Mouse (Mus musculus) mouse embryonic stem cell (cell line): Measurements from ENCODE around the gene Mrps35.

Experiments used
- in situ Hi-C, 2 experiments: fragments of 300-500 bp; cut with MboI; formaldehyde crosslinking; loops; 1 replicate in 1 of 2; 3 replicates in 1 of 2; pipeline ENCODE4 v1.14.3; 2019 to 2020; ENCODE audit warnings: low sequenced_read_pairs in 2 of 2, low pct_unique_long_range_greater_than_20kb in 1 of 2, mixed read lengths in 1 of 2; ENCODE audit not compliant: unreplicated experiment in 1 of 2

The Mrps35 gene

DNA sequence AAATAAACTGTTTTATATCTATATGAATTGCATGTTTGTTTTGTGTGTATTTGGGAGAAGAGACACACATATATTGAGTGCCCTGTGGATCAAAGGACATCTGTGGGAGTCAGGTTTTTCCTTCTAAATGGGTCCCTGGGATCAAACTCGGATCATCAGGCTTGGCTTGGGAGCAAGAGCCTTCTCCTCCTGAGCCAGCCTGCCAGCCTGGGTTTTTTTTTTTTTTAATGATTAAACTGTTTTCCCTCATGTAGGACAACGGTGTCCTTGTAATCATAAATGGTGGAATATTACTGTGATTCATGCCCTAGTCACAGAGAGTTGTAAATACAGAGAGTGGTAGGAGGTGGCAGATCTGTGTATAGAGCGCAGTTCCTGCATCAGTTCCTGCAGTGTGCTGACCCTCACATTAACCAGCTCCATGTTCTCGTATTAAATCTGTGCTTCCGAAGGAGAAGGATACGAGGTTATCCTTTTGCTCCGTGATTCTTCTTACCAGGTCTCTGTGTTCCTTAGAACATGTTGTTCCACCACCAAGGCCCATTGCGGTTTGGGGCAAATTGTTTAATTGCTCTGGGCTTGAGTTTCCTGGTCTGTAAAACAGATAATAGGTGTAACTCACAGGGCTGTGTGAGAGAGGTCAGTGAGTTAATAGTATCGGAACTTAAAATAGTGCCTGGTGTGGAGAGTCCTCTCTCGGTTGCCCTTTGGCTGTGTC lies 21.8 kb downstream of the Mrps35 start:
- in situ Hi-C loops: no loop called here

DNA sequence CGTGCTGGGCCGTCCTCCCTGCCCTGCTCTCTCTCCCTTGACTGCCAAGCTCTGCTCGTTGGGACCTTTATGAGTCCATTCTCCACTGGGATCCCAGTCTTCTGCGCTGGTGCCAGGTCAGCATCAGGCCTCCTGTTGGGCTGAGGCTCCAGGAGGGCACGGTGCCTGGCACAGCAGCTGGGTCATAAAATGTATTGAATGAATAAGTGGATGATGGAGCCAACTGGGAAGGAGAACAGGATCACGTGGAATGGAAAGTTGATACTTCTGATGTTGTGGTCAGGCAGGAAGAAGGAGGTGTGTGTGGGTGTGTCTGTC lies 22.3 kb downstream of the Mrps35 start:
- in situ Hi-C loops: no loop called here

DNA sequence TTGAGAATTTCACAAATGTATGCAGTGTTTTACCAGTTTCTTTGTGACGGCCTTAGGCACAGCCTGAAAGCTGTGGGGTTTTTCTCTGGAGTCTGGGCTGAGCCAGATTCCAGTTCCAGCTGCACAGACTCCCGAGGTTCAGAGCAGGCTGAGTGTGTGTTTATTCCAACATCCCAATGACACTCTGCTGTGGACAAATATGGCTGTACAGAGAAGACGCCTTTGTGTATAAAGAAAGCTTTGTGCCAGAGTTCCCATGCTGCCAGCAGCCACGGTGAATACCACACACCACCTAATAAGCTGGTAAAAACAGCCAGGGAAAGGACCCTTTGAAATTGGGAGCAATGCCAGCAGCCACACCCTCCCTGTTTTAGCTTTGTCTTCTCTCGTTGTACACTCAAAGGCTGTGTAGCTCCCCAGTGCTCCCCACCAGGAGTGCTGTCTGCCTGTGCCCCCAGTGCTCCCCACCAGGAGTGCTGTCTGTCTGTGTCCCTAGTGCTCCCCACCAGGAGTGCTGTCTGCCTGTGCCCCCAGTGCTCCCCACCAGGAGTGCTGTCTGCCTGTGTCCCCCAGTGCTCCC lies 33.3 kb downstream of the Mrps35 start:
- in situ Hi-C loops: loop anchor here (25.0 kb wide), 2 partner anchors 439 to 1911 kb away; partner anchors contain the start of genes Med21 (in 1 of the 2) and Tm7sf3 (in 1 of the 2)

DNA sequence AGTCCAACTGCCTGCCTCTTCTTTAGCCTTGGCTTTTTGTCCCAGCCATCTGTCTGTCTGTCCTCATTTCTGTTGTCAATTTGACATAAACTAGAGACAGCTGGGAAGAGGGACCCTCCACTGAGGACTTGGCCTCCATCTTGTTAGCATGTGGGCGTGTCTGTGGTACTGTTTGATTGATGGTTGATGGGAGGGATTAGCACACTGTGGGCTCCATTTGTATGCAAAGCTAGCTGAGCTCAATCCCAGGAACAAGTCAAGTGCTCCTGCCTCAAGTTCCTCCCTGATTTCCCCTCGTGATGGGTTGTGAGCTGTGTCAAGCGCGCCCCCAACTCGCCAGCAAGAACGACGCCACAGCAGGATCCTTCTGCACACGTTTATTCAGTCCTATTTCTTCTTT lies 34.3 kb downstream of the Mrps35 start:
- in situ Hi-C loops: loop anchor here (25.0 kb wide), 2 partner anchors 440 to 1910 kb away; partner anchors contain the start of genes Med21 (in 1 of the 2) and Tm7sf3 (in 1 of the 2)

DNA sequence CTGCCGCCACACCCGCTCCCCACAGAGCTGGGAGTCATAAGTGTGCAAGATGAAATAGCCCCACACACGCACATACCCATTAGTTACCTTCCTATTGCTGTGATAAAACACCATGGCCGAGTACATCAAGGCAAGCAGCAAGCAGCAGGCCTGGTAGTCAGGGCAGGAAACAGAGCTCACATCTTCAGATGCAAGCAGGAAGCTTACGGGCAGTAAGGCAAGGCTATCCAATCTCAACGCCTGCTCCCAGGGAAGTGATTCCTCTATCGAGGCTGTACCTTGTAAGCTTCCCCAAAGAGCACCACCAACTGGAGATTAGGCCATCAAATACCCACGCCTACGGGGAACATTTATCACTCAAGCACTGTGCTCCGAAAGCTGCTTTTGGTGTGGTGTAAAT lies 37.4 kb downstream of the Mrps35 start:
- in situ Hi-C loops: loop anchor here (25.0 kb wide), 2 partner anchors 443 to 1907 kb away; partner anchors contain the start of genes Med21 (in 1 of the 2) and Tm7sf3 (in 1 of the 2)

DNA sequence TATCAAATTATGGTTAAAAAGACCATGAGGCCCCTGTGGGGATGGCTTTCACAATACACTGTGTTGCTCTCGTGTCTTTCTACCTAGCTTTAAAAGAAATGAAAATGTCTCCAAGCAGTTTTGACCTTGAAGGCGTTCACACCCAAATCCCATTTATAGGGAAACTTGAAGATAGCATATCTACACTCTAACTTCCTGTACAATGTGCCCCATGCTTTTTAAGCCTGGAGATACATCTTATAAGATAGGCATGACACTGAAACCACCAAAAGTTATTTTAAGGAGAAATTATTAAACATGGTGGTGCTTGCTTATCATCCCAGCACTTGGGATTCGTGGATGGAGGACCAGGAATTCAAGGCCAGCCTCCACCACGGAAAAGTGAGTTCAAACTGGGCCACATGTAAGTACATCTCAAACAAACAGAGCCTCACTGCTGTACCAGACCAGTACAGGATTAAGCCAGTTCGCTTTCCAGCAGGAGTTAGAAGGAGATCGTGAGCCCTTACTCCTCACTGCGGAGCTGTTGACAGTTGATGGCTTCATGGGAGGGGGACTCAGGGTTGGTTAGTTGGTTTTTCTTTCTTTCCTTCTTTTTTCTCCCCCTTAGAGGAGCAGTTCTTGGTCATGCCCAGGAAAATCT lies 43.0 kb downstream of the Mrps35 start:
- in situ Hi-C loops: loop anchor here (25.0 kb wide), 2 partner anchors 448 to 1902 kb away; partner anchors contain the start of genes Med21 (in 1 of the 2) and Tm7sf3 (in 1 of the 2)

DNA sequence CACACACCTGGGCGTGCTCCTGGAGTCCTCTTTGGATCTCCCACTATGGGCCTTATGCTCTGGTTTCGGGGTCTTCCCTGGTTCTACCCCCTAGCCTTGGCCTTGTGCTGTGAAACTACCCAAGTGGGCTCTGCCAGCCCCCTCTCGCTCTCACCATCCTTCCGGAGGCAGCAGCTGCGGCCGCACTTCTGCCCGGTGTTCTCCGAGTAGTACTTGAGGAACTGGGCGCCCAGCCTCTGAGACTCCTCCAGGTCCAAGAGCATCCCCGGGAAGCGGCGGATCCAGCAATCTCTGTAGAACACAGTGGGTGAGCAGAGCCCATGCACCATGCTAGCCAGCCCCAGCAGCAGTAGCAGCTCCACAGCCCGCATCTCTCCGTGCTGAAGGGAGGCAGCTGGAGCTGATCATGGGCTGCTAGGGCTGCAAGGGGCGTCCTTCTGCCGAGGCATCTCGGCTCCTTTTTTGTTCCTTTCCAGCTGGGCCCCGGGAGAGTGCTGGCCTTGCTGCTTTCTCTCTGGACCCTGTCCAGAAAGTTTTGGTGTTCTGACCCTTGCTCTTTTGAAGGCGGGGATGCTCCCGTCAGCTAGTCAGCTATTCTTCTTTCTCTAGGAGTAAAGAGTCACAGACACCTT lies 44.1 kb downstream of the Mrps35 start, which contains the start of gene Mansc4:
TSS of gene Mansc4 (minus strand) at position 439 of the 632 bp plus-strand sequence.
- in situ Hi-C loops: loop anchor here (25.0 kb wide), 2 partner anchors 449 to 1901 kb away; partner anchors contain the start of genes Med21 (in 1 of the 2) and Tm7sf3 (in 1 of the 2)

DNA sequence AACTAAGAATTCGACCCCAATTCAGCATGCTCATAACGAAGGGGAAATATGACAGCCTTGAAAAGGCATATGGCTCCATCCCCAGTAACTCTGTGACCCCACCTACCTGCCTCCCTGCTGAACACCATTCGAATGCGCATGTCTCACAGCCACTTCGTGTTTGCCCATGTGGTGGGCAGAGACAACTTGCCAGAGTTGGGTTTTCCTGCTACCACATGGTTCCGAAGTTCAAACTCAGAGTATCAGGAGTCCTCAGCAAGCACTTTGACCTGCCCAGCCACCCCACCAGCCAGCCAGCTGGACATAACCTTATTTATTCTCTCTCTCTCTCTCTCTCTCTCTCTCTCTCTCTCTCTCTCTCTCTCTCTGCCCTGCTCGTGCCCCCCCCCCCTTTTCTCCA lies 45.2 kb downstream of the Mrps35 start:
- in situ Hi-C loops: loop anchor here (25.0 kb wide), 2 partner anchors 450 to 1900 kb away; partner anchors contain the start of genes Med21 (in 1 of the 2) and Tm7sf3 (in 1 of the 2)

DNA sequence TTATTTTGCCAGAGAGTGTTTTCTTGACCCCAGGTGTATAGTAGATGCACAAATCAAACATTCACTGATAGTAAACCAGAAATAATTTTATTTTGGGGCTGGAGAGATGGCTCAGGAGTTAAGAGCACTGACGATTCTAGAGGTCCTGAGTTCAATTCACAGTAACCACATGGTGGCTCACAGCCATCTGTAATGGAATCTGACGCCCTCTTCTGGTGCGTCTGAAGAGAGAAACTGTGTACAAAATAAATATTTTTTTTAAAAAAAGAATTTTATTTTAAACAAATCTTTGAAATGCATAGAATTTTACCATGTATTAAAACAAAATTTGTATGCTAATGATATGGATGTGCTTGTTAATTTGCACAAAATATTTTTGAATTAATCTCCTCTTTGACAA lies 46.0 kb downstream of the Mrps35 start:
- in situ Hi-C loops: loop anchor here (25.0 kb wide), 2 partner anchors 451 to 1899 kb away; partner anchors contain the start of genes Med21 (in 1 of the 2) and Tm7sf3 (in 1 of the 2)

DNA sequence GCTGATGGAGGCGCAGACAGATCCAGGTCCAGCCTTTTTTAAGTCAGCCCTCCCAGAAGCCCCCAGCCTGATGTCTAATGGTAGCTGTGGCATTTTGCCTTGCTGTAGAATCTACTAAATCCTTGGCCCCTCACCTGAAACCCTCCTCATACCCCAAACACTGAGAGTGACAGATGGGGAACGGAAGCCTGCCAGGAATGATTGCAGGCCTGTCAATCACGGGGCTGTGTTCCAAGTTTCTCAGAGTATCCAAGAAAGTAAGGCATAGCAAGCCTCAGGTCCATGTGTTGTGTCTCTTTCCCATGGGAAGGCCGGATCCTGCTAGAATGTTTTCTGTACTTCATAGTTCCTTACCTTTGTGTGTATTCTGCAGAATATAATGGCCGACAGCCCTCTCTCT lies 47.6 kb downstream of the Mrps35 start:
- in situ Hi-C loops: loop anchor here (25.0 kb wide), 2 partner anchors 453 to 1897 kb away; partner anchors contain the start of genes Med21 (in 1 of the 2) and Tm7sf3 (in 1 of the 2)

DNA sequence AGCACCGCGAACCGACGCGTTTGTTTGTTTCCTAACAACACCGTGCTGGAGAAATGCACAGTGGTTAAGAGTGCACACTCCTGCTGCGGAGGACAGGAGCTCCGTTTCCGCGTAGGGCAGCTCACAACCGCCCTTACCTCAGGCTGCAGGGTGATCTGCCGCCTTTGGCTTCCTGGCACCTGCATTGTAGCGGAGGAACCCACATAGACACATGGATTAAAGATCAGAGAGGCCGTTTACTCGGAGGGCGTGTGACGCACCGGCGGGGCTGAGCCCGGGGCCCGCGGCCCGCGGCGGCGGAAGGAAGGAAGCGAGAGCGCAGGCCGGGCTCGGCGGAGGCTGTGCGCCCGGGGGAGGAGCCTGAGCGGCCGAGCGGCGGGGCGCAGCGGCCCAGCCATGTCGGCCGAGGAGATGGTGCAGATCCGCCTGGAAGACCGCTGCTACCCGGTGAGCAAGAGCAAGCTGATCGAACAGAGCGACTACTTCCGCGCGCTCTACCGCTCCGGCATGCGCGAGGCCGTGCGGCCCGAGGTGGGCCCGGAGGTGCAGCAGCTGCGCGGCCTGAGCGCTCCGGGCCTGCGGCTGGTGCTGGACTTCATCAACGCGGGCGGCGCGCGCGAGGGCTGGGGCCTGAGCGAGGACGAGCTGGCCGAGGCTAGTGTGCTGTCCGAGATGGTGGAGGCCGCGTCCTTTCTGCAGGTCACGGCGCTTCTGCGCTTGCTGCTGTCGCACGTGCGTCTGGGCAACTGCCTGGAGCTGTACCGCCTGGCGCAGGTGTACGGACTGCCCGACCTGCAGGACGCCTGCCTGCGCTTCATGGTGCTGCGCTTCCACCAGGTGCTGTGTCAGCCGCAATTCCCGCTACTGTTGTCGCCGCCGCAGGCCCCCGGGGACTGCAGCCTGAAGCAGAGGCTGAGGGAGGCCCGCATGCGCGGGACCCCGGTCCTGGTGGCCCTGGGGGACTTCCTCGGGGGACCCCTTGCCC lies 48.9 kb downstream of the Mrps35 start, which contains the start of gene Klhl42:
TSS of gene Klhl42 (plus strand) at position 244 of the 985 bp plus-strand sequence.
- in situ Hi-C loops: loop anchor here (25.0 kb wide), 2 partner anchors 454 to 1896 kb away; partner anchors contain the start of genes Med21 (in 1 of the 2) and Tm7sf3 (in 1 of the 2)

DNA sequence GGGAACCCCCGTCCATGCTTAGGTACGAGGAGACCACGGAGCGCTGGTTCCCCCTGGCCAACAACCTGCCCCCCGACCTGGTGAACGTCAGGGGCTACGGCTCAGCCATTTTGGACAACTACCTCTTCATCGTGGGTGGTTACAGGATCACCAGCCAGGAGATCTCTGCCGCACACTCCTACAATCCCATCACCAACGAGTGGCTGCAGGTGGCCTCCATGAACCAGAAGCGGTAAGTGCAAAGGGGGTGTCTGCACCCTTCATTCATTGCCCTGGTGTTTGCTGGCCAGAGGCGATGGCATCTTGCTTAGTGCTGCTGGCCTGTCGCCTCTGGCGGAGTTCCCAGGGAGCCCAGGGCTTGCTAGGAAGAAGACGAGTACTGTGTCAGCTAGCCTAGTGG lies 49.6 kb downstream of the Mrps35 start:
- in situ Hi-C loops: loop anchor here (25.0 kb wide), 2 partner anchors 455 to 1895 kb away; partner anchors contain the start of genes Med21 (in 1 of the 2) and Tm7sf3 (in 1 of the 2)

DNA sequence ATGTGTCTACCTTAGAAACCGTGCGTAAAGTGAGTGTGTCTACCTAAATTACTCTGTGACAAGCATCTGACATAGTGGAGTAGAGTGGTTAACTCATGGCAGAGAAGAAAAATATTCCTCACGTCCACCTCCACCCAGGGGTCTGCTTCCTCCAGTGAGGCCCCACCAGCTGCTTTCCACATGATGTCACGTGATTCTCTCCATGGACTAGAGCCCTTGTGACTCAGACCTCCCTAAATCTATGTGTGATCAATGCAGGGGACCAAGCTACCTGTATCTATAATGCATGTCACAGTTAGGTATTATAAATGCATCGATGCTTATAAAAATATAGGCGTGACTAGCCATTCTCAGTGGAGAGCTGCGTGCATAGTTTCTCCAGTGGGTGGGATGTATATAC lies 52.2 kb downstream of the Mrps35 start:
- in situ Hi-C loops: loop anchor here (25.0 kb wide), 2 partner anchors 457 to 1893 kb away; partner anchors contain the start of genes Med21 (in 1 of the 2) and Tm7sf3 (in 1 of the 2)

DNA sequence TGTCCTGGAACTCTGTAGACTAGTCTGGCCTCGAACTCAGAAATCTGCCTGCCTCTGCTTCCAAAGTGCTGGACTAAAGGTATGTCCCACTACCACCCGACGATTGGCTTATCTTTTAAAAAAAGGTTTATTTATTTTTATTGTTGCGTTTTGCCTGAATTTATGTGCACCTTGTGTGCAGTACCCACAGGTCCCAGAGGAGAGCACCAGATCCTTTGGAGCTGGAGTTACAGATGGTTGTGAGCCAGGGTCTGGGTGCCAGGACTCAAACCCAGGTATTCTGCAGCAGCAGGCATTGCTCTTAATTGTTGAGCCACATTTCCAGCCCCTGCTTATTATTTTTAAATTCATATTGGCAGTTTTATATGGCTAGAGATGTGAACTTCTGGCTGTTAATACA lies 53.5 kb downstream of the Mrps35 start:
- in situ Hi-C loops: loop anchor here (25.0 kb wide), 2 partner anchors 459 to 1891 kb away; partner anchors contain the start of genes Med21 (in 1 of the 2) and Tm7sf3 (in 1 of the 2)

DNA sequence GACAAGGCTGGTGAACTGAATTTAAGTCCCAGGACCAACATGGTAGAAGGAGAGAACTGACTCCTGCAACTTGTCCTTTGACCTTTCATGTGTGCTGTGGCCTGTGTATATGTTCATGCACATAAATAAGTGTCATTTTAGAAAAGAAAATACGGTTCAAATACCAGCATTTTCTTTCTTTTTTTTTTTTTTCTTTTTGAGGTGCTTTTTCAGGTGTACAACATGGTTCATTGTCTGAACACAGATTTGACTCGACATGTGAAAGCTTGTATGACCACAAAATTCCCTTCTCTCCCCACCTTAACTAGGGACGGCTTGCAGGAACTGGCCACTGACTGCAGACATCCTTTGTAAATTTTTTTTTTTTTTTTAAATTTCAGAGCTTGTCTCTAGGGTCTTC lies 54.4 kb downstream of the Mrps35 start:
- in situ Hi-C loops: loop anchor here (25.0 kb wide), 2 partner anchors 460 to 1890 kb away; partner anchors contain the start of genes Med21 (in 1 of the 2) and Tm7sf3 (in 1 of the 2)

DNA sequence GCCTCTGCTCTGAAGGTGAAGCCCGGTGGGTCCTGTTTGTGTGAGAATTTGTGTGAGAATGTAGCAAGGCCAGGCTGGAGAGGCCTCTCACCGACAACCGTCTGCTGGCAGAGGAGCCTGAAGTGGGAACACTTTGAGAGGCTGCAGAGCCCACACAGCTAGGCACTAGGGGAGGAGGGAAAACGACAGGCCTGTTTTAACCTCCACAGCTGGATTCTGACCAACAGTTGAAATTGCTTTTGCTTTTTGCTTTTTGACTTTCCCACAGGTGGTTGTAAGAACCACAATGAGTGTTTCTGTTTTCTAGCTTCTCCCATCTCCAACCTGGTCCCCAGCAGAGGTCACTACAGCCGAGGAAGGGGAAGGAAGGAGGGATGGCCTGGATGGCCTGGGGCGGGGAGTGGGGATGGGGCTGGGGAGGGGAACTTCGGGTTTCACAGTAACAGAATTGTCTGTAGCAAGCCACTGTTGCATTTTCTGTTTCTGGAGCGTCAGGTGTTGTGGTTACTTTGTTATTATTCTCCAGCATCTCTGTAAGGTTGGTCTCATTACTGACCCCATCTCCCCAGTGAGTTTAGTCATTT lies 54.9 kb downstream of the Mrps35 start:
- in situ Hi-C loops: loop anchor here (25.0 kb wide), 2 partner anchors 460 to 1890 kb away; partner anchors contain the start of genes Med21 (in 1 of the 2) and Tm7sf3 (in 1 of the 2)
